8 mouse cellular contexts compared by ENCODE assay signal in genomic region chr6:117080973-117081372, GRCm38 (mm10).
DNase-seq lines count a peak whose midpoint lies in the region; ATAC-seq and TF ChIP-seq lines count a peak whose summit lies in the region.

No protein-coding gene starts in this region.

- 44% methylated on average over 13 of the region's 13 CpGs for WGBS in embryonic facial prominence, embryonic 11.5 days
- WGBS in forebrain, embryonic 12.5 days, result 53% methylated on average over 13 of the region's 13 CpGs

- no peak for DNase-seq in left cerebral cortex, adult 2 months (ENCODE audit: extremely low spot score in 1 of 2, low spot score in 2 of 2)
- DNase-seq in left cerebral cortex, adult 11 months (ENCODE audit: low spot score), result no peak
- no peak for DNase-seq in Patski (ENCODE audit: low read depth, low spot score)
- peak; percentile 55 for DNase-seq in embryonic facial prominence, embryonic 11.5 days (ENCODE audit: low spot score)
- DNase-seq in lung, postnatal 14 days, result peak; percentile 18
- no peak for DNase-seq in natural killer cell, adult 2 months (ENCODE audit: low spot score in 2 of 2)
- DNase-seq in urinary bladder, postnatal 25 days (ENCODE audit: low spot score), result no peak

- in situ Hi-C loops in Patski (cut with MboI; ENCODE audit: low pct_unique_long_range_greater_than_20kb), result no loop called here

- H3K4me2 ChIP-seq in embryonic facial prominence, embryonic 11.5 days (ENCODE audit: low read depth, low read length), result no peak overlapping the region
- no peak overlapping the region for H3K4me2 ChIP-seq in forebrain, embryonic 12.5 days

- H3K27me3 ChIP-seq in Patski, result no peaks in the 10 kb centered on the region
- no peaks in the 10 kb centered on the region for H3K27me3 ChIP-seq in embryonic facial prominence, embryonic 11.5 days (ENCODE audit: control insufficient read depth, insufficient read depth, low read length)
- 0 out of 2 replicates have a peak, but pooled peaks cover 3% of the 10 kb centered on the region for H3K27me3 ChIP-seq in forebrain, embryonic 12.5 days

- ATAC-seq in Patski, result no peak
- ATAC-seq in embryonic facial prominence, embryonic 11.5 days (replicated peaks; ENCODE audit: insufficient number of reproducible peaks, low FRiP score, low TSS enrichment, low read depth), result no peak
- ATAC-seq in forebrain, embryonic 12.5 days (ENCODE audit: low FRiP score), result no peak

- H3K4me1 ChIP-seq in embryonic facial prominence, embryonic 11.5 days (ENCODE audit: control insufficient read depth, insufficient read depth, low read length), result no peaks in the 10 kb centered on the region
- no peaks in the 10 kb centered on the region for H3K4me1 ChIP-seq in forebrain, embryonic 12.5 days

- CTCF ChIA-PET in Patski (lab: Charles Lee), result interaction anchor here (0.7 to 3.1 kb wide), 5 partner anchors 9 to 86 kb away, joined by 3 to 8 read pairs (median 3); no protein-coding TSS in a partner anchor

- no peak overlapping the region for H3K27ac ChIP-seq in left cerebral cortex, adult 2 months
- no peak overlapping the region for H3K27ac ChIP-seq in embryonic facial prominence, embryonic 11.5 days (replicated peaks; ENCODE audit: low read depth, low read length)
- H3K27ac ChIP-seq in forebrain, embryonic 12.5 days, result no peak overlapping the region

- peak; percentile 56 for TF ChIP-seq CTCF in left cerebral cortex, adult 2 months (IDR thresholded peaks at IDR 0.05)
- TF ChIP-seq CTCF in Patski (IDR thresholded peaks at IDR 0.05), result peak; percentile 74

- H3K9me3 ChIP-seq in embryonic facial prominence, embryonic 11.5 days (replicated peaks; ENCODE audit: control insufficient read depth, low read length), result no peaks in the 10 kb centered on the region
- H3K9me3 ChIP-seq in forebrain, embryonic 12.5 days, result no peaks in the 10 kb centered on the region

- POLR2A ChIA-PET in Patski (lab: Charles Lee), result no interaction called here

- no peak overlapping the region for H3K4me3 ChIP-seq in left cerebral cortex, adult 2 months
- H3K4me3 ChIP-seq in embryonic facial prominence, embryonic 11.5 days (ENCODE audit: low read depth, low read length), result no peak overlapping the region
- H3K4me3 ChIP-seq in forebrain, embryonic 12.5 days (replicated peaks), result no peak overlapping the region

- intact Hi-C loops in left cerebral cortex, adult 2 months (cut with DNase I), result no loop called here

- H3K36me3 ChIP-seq in embryonic facial prominence, embryonic 11.5 days (replicated peaks; ENCODE audit: control insufficient read depth, insufficient read depth, low read depth, low read length), result no peaks in the 10 kb centered on the region
- no peaks in the 10 kb centered on the region for H3K36me3 ChIP-seq in forebrain, embryonic 12.5 days (replicated peaks)

- H3K9ac ChIP-seq in embryonic facial prominence, embryonic 11.5 days (replicated peaks; ENCODE audit: low read length), result no peak overlapping the region
- no peak overlapping the region for H3K9ac ChIP-seq in forebrain, embryonic 12.5 days

Comparison
In these comparisons a context has a peak if more than half of its experiments do, and no peak if none do; other contexts are left out.
1. DNase-seq: peak in embryonic facial prominence, embryonic 11.5 days (single experiment) and lung, postnatal 14 days (single experiment); none in left cerebral cortex, adult 2 months (0 of 2), left cerebral cortex, adult 11 months (single experiment), Patski (single experiment), natural killer cell, adult 2 months (0 of 2) and urinary bladder, postnatal 25 days (single experiment).